Mouse (Mus musculus): Measurements from ENCODE around the gene Hdgf.

Gene Hdgf

GRCm38 (mm10) chr3:87909381-87909780, 3.3 kb downstream of the Hdgf start:
- WGBS, result 98% methylated on average over 2 of the region's 2 CpGs

- WGBS, result 15% methylated on average over 4 of the region's 4 CpGs
Observed at GRCm38 (mm10) chr3:87909874-87910273, 3.8 kb downstream of the Hdgf start.

- WGBS, result 9% methylated on average over 12 of the region's 12 CpGs
Observed at GRCm38 (mm10) chr3:87910573-87911141, 4.5 kb downstream of the Hdgf start.

- 86% methylated on average over 7 of the region's 7 CpGs for WGBS
Observed at GRCm38 (mm10) chr3:87913491-87913890, 7.4 kb downstream of the Hdgf start.

GRCm38 (mm10) chr3:87913891-87914290, 7.8 kb downstream of the Hdgf start:
- WGBS, result 95% methylated on average over 10 of the region's 10 CpGs

GRCm38 (mm10) chr3:87916990-87917389, 10.9 kb downstream of the Hdgf start:
- 64% methylated on average over 1 of the region's 1 CpGs for WGBS

- 93% methylated on average over 1 of the region's 1 CpGs for WGBS
Observed at GRCm38 (mm10) chr3:87918551-87918950, 12.4 kb downstream of the Hdgf start.

- WGBS, result under 1% methylated on average over 30 of the region's 30 CpGs
Observed at GRCm38 (mm10) chr3:87919336-87920108, 13.4 kb downstream of the Hdgf start, which contains the start of gene Mrpl24. Mrpl24 (plus strand) TSS chr3:87919506.

GRCm38 (mm10) chr3:87920270-87920943, 14.3 kb downstream of the Hdgf start:
- 60% methylated on average over 9 of the region's 9 CpGs for WGBS

GRCm38 (mm10) chr3:87924996-87925395, 18.9 kb downstream of the Hdgf start:
- 88% methylated on average over 7 of the region's 7 CpGs for WGBS

- 93% methylated on average over 5 of the region's 5 CpGs for WGBS
Observed at GRCm38 (mm10) chr3:87927452-87927851, 21.3 kb downstream of the Hdgf start.

- 3% methylated on average over 26 of the region's 26 CpGs for WGBS
Observed at GRCm38 (mm10) chr3:87929341-87930077, 23.4 kb downstream of the Hdgf start.

GRCm38 (mm10) chr3:87930078-87930795, 24.1 kb downstream of the Hdgf start, which contains the start of the genes Isg20l2 and Rrnad1:
Isg20l2 (plus strand) TSS chr3:87930314.
Rrnad1 (minus strand) TSS chr3:87930717.
- under 1% methylated on average over 78 of the region's 78 CpGs for WGBS

GRCm38 (mm10) chr3:87934026-87934425, 27.9 kb downstream of the Hdgf start:
- 54% methylated on average over 5 of the region's 5 CpGs for WGBS

- 41% methylated on average over 4 of the region's 4 CpGs for WGBS
Observed at GRCm38 (mm10) chr3:87934501-87934900, 28.4 kb downstream of the Hdgf start.

- WGBS, result 82% methylated on average over 4 of the region's 4 CpGs
Observed at GRCm38 (mm10) chr3:87935201-87935600, 29.1 kb downstream of the Hdgf start.

- WGBS, result 90% methylated on average over 2 of the region's 2 CpGs
Observed at GRCm38 (mm10) chr3:87935776-87936175, 29.7 kb downstream of the Hdgf start.

- 59% methylated on average over 5 of the region's 5 CpGs for WGBS
Observed at GRCm38 (mm10) chr3:87940611-87941010, 34.5 kb downstream of the Hdgf start.

- 97% methylated on average over 2 of the region's 2 CpGs for WGBS
Observed at GRCm38 (mm10) chr3:87942471-87942870, 36.4 kb downstream of the Hdgf start.

GRCm38 (mm10) chr3:87943586-87943985, 37.5 kb downstream of the Hdgf start:
- 74% methylated on average over 7 of the region's 7 CpGs for WGBS

Measured in cerebral cortex, adult 2 months (tissue).